Mouse (Mus musculus) T-helper 17 cell (primary cell): Measurements from ENCODE around the gene Cltb.

Experiments
- in situ Hi-C, 2 experiments: fragments of 300-600 bp; cut with MboI, MseI; formaldehyde crosslinking; loops; 1 replicate in 1 of 2; 2 replicates in 1 of 2; pipeline ENCODE4 v1.15.1; 2025; ENCODE audit warnings: high pct_unique_total_duplicates in 2 of 2

Cltb gene

DNA sequence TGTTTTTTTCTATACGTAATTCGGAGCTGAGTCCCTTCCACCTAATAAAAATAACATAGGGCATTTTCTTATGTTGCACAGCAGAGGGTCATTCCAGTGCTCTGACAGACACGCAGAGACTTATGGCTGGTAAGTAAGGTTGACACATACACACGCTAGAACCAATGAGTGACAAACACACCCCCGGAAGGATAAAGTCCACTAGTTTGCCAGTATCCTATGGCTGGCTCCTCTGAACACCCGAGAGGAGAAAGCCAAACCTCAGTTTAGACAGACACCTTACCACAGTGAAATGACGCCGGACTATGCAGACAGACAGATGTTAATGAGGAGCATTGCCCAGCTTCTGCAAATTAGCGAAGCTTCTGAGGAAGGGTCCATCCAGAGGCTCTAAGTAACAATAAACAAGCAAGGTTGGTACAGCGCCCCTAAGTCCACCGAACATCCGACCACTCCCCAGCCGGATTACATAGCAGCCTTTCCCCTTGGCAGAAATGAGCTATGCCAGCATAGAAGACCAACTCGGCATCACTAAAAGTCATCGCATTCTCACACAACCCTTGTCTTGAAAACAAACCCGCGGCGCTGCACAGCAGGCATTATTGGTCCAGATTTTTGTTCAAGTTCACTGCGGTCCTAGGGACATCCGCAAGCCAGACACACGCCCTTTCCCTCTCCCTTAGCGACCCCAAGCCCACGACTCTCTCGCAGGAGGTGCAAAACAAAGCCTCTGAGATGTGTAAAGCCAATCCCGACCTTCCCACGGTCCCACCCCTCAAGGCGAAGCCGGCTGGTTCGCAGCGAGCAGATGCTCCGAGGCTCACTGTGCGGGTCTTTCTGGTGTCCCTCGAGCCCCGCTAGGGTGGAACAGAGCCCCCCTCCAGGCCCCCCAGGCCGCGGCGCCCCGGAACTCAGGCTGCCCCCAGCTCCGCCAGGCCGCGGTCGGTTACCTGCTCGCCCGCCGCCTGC is 46.6 kb downstream of the Cltb start:
- in situ Hi-C loops, result loop anchor here in 1 of 2 experiments (5.0 kb wide), 1 partner anchor 97 kb away; the partner anchor contains the start of gene Thoc3

DNA sequence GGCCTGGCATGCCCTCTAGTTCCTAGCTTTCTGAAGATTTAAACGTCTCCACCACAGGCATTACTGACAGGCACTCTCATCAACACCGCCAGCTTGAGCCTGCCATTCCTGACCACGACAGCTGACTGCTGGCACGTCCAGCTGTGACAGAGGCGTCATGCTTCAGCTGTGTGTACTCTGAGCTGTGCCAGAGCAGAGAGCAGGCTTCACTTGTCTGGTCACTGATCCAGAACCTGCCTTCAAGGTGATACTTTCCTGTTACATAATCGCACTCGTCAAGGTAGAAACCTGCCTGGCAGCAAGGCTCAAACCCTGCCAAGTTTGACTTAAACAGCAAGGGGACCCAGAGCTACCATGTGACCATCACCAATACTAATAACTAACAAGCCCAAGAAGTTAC is 48.6 kb downstream of the Cltb start:
- in situ Hi-C loops, result no loop called here

DNA sequence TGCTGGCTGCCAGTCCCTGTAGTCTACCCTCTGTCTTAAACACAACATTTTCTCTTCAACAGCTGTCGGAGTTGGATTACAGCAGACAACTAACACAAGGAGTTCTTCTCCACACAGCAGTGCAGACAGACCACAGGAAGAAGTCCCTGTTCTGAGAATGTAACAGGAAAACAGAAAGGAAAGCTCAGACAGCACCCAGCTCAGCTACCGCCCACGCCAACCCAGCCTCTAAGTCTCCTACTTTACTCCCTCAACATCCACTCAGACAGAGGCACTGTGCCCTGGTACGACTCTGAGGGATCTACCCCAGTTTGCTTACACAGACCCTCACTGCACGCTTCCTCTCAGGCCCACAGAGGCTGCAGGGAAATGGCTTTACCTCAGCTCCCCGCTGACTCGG is 50.5 kb downstream of the Cltb start:
- in situ Hi-C loops, result no loop called here

DNA sequence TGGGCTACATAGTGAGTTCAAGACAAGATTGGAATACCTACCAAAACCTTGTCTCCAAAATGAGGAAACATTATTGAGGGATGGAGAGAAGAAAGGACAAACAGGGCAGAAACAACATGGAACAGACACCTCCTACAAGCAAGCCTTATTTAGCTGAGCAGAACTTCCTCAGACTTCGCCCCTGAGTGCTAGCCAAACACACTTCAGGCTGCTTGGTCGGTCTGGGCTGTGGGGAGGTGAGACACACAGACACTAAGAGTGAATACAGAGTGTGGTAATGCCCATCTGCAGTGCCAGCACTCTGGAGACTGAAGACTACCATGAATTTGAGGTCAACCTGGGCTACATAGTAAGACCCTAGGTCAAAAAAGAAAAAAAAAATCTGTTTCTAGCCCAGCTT is 51.5 kb downstream of the Cltb start:
- in situ Hi-C loops, result no loop called here

DNA sequence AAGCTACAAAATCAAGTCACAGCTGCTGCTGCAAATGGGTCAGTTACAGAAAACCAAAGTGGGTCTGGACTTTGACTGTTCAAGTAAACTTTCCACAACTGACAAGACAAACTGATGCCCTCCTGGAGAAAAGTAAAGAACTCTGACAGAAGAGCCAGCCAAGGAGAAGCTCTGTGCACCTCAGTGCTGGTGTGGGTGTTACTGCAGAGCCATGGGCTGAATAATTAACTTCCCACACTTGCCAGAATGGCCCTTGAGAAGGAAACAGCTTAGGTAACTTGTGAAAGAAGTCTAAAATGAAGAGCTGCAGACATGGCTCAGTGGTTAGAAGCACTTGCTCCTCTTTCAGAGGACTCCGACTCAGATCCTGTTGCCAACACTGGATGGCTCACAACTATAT is 53.5 kb downstream of the Cltb start:
- in situ Hi-C loops, result no loop called here

DNA sequence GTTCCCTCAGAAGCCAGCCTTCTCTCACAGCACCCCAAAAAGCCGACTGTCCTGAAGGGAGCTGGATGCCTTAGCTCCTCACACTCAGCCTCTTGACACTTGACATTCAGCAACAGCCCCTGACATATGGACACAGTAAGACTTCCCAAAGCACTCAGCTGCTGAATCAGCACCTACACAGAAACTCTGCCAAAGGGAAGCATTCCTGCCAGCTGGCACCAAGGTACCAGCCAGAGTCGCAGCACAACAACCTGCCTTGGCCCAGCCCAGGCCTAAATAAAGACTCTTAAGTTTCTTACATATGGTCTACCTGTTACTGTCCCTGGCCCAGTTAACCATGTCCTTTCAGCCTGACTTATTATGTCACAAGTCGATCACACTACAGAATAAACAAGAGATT is 54.3 kb downstream of the Cltb start:
- in situ Hi-C loops, result no loop called here

DNA sequence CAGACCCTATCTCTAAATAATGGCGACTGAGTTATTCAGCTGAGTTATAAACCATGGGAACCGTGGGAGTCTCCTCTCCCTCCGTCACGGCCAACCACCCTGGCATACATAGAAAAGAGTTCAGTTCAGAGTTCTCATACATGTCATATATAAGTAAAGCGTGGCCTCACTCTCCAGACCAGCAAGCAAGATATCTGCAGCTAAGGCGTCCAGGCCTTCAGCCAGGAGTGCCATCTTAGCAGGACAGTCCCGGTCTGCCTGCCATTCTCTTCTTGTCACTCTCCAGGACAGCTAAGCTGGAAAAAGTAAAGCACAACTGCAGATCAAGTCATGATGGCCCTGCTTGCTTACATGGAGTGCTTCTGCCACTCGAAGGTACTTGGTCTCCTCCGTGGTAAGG is 55.0 kb downstream of the Cltb start:
- in situ Hi-C loops, result no loop called here

DNA sequence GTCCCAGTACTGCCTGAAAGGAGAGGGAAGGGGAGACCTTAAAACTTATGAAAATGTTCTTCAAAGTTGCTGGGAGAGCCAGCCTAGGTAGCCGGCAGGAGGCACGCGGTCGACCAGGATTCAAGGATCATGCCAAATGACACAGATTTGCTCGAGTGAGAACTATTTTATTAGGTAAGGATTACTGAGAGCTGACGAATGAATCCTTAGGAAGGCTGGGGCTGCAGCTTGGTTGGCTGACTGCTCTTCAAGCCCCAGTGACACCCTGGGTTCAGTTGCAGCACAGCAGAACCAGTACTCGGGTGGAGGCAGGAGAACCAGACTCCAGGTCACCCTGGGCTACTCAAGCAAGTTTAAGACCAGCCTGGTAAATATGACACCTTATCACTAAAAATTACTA is 63.1 kb downstream of the Cltb start:
- in situ Hi-C loops, result no loop called here
